Mouse (Mus musculus) subcutaneous adipose tissue, adult 2 months (tissue): Measurements from ENCODE around the gene Pqbp1. TPM values are rescaled to one million over a fixed set of nuclear protein-coding genes. Genes with fewer than 3 reads are reported as not detected.

Experiments used
- polyA plus RNA-seq: library from polyadenylated mRNA; depleted of rRNA; stranded (reverse); fragments of >200 nt; gene quantifications from 2 replicates; pipeline ENCODE4 v1.2.3, GENCODE M21; 2012; ENCODE audit warnings: low replicate concordance; rRNA removed

Pqbp1 gene
- polyA plus RNA-seq, result 52.5 and 69.5 TPM in 2 replicates

GRCm38 (mm10) chrX:7898880-7899874 is at the start of gene Pqbp1, which contains the start of gene Timm17b:
Pqbp1 (minus strand) TSS chrX:7899269.
Timm17b (plus strand) TSS chrX:7899357.

GRCm38 (mm10) chrX:7947108-7947899 is 48.2 kb upstream of the Pqbp1 start, which contains the start of gene Hdac6:
Hdac6 (minus strand) TSS chrX:7947889.

GRCm38 (mm10) chrX:7928270-7928790 is 29.3 kb upstream of the Pqbp1 start, which contains the start of gene Eras:
Eras (minus strand) TSS chrX:7928607.

GRCm38 (mm10) chrX:7919601-7920383 is 20.7 kb upstream of the Pqbp1 start, which contains the start of gene Pcsk1n:
Pcsk1n (plus strand) TSS chrX:7919822.

GRCm38 (mm10) chrX:7909242-7909641 is 10.2 kb upstream of the Pqbp1 start, which contains the start of gene Gm10490:
Gm10490 (plus strand) TSS chrX:7909542.

GRCm38 (mm10) chrX:7907735-7908134 is 8.7 kb upstream of the Pqbp1 start, which contains the start of gene Gm10491:
Gm10491 (minus strand) TSS chrX:7907835.

GRCm38 (mm10) chrX:7883841-7884567 is 15.1 kb downstream of the Pqbp1 start, which contains the start of gene Slc35a2:
Slc35a2 (plus strand) TSS chrX:7884028.

GRCm38 (mm10) chrX:7878007-7878419 is 21.1 kb downstream of the Pqbp1 start, which contains the start of gene Pim2:
Pim2 (plus strand) TSS chrX:7878262.

Other genes starting within 250 kb of the Pqbp1 start
- gene Prickle3, start 242.0 kb downstream of the Pqbp1 start, polyA plus RNA-seq, result 22.2 and 28.8 TPM in 2 replicates
- gene Plp2, start 227.9 kb downstream of the Pqbp1 start, polyA plus RNA-seq, result 261 and 296 TPM in 2 replicates
- 6.6 and 7.9 TPM in 2 replicates for gene Magix, start 218.0 kb downstream of the Pqbp1 start, polyA plus RNA-seq
- gene Gpkow, start 202.1 kb downstream of the Pqbp1 start, polyA plus RNA-seq, result 9.4 and 11.1 TPM in 2 replicates
- 77.1 and 105 TPM in 2 replicates for gene Wdr45, start 184.9 kb downstream of the Pqbp1 start, polyA plus RNA-seq
- 0.97 TPM in 1 of 2 replicates, not detected in the other for gene Gm45208, start 177.0 kb downstream of the Pqbp1 start, polyA plus RNA-seq
- 26.1 and 85.6 TPM in 2 replicates for gene Praf2, start 170.8 kb downstream of the Pqbp1 start, polyA plus RNA-seq
- 3.5 and 16.5 TPM in 2 replicates for gene Ccdc120, start 148.4 kb downstream of the Pqbp1 start, polyA plus RNA-seq
- 27.8 and 38.8 TPM in 2 replicates for gene Tfe3, start 136.7 kb downstream of the Pqbp1 start, polyA plus RNA-seq
- gene Gripap1, start 109.5 kb downstream of the Pqbp1 start, polyA plus RNA-seq, result 31.1 and 39.0 TPM in 2 replicates
- 2.1 and 4.6 TPM in 2 replicates for gene Kcnd1, start 77.0 kb downstream of the Pqbp1 start, polyA plus RNA-seq
- gene Otud5, start 57.9 kb downstream of the Pqbp1 start, polyA plus RNA-seq, result 24.5 and 39.8 TPM in 2 replicates
- gene Pim2, start 21.0 kb downstream of the Pqbp1 start, polyA plus RNA-seq, result 3.0 and 9.6 TPM in 2 replicates
- gene Slc35a2, start 15.2 kb downstream of the Pqbp1 start, polyA plus RNA-seq, result 57.9 and 69.0 TPM in 2 replicates
- gene Timm17b, start 88 bp upstream of the Pqbp1 start, polyA plus RNA-seq, result 31.6 and 39.6 TPM in 2 replicates
- not detected in 2 replicates for gene Gm10491, start 8.6 kb upstream of the Pqbp1 start, polyA plus RNA-seq
- gene Gm10490, start 10.3 kb upstream of the Pqbp1 start, polyA plus RNA-seq, result not detected in 2 replicates
- gene Pcsk1n, start 20.6 kb upstream of the Pqbp1 start, polyA plus RNA-seq, result 0.24 TPM in 1 of 2 replicates, not detected in the other
- not detected in 2 replicates for gene Eras, start 29.3 kb upstream of the Pqbp1 start, polyA plus RNA-seq
- gene Hdac6, start 48.6 kb upstream of the Pqbp1 start, polyA plus RNA-seq, result 23.6 and 53.9 TPM in 2 replicates
- gene Gata1, start 78.8 kb upstream of the Pqbp1 start, polyA plus RNA-seq, result 0.26 and 1.4 TPM in 2 replicates
- gene Glod5, start 119.2 kb upstream of the Pqbp1 start, polyA plus RNA-seq, result not detected in 2 replicates
- gene Suv39h1, start 175.5 kb upstream of the Pqbp1 start, polyA plus RNA-seq, result 10.4 and 24.1 TPM in 2 replicates
- gene Was, start 191.2 kb upstream of the Pqbp1 start, polyA plus RNA-seq, result 4.9 and 6.4 TPM in 2 replicates
- 84.0 and 125 TPM in 2 replicates for gene Wdr13, start 233.6 kb upstream of the Pqbp1 start, polyA plus RNA-seq
- gene Rbm3, start 246.6 kb upstream of the Pqbp1 start, polyA plus RNA-seq, result 78.4 and 136 TPM in 2 replicates